Mouse (Mus musculus) heart, postnatal 0 days (tissue): ENCODE measurements around the gene Cenpn. TPM values are rescaled to one million over a fixed set of nuclear protein-coding genes. Genes with fewer than 3 reads are reported as not detected.
A peak's percentile ranks its signal among the peaks of the same experiment; 100 is the strongest.

Experiments
- ATAC-seq: fragments of 200-750 bp; cut with Nextera tagmentation; 2 replicates; pipeline ENCODE4 v1.8.0; 2017; ENCODE audit warnings: low read depth, moderate number of reproducible peaks, moderate library complexity; ENCODE audit not compliant: insufficient read depth
- DNase-seq: peaks from one replicate; pipeline ENCODE4 v3.0.0-alpha.2; 2016; ENCODE audit warnings: low spot score
- H3K27ac ChIP-seq: fragments of 300-500 bp; sonication (generic); 2 replicates; pipeline ENCODE4 v1.5.1; 2014; ENCODE audit warnings: low read depth, mild to moderate bottlenecking
- H3K27me3 ChIP-seq: fragments of 300-500 bp; sonication (generic); 2 replicates; pipeline ENCODE4 v1.6.1; 2014; ENCODE audit warnings: low read length, mixed read lengths; ENCODE audit not compliant: control insufficient read depth, insufficient read depth
- H3K36me3 ChIP-seq: fragments of 300-500 bp; sonication (generic); replicated peaks from 2 replicates; pipeline ENCODE4 v1.6.1; 2014; ENCODE audit warnings: low read length, mixed read lengths; ENCODE audit not compliant: control insufficient read depth, insufficient read depth
- H3K4me1 ChIP-seq: fragments of 300-500 bp; sonication (generic); 2 replicates; pipeline ENCODE4 v1.6.1; 2014; ENCODE audit warnings: antibody characterized with exemption; ENCODE audit not compliant: control insufficient read depth, insufficient read depth
- H3K4me2 ChIP-seq: fragments of 300-500 bp; sonication (generic); 2 replicates; pipeline ENCODE4 v1.6.1; 2014; ENCODE audit warnings: low read depth, mild to moderate bottlenecking, low read length, moderate library complexity
- H3K4me3 ChIP-seq: fragments of 300-500 bp; sonication (generic); 2 replicates; pipeline ENCODE4 v1.5.1; 2014; ENCODE audit warnings: low read depth, low read length
- H3K9ac ChIP-seq: fragments of 300-500 bp; sonication (generic); replicated peaks from 2 replicates; pipeline ENCODE4 v1.6.1; 2014; ENCODE audit warnings: low read depth, low read length, mixed read lengths
- H3K9me3 ChIP-seq: fragments of 300-500 bp; sonication (generic); replicated peaks from 2 replicates; pipeline ENCODE4 v1.6.1; 2016; ENCODE audit warnings: low read length; ENCODE audit not compliant: control insufficient read depth
- CTCF ChIP-seq: IDR thresholded peaks from 2 replicates; pipeline ENCODE4 v1.5.1; 2016; ENCODE audit warnings: antibody characterized with exemption, control low read depth, low read depth
- EP300 ChIP-seq: IDR thresholded peaks from 2 replicates; pipeline ENCODE4 v1.6.1; 2016; ENCODE audit warnings: antibody characterized with exemption, low read depth
- WGBS: fragments of 180-500 bp; shearing (Covaris S2); extraction: QIAGEN DNeasy Blood & Tissue Kit; methylation state at CpG from one replicate; pipeline ENCODE4 v1.1.7; 2014; 5-methylcytosine and 5-hydroxymethylcytosine counted together
- polyA plus RNA-seq: library from polyadenylated mRNA; unstranded; fragments of >200 nt; fragmentation: Nextera tagmentation; extraction: Ambion mirVana; gene quantifications from 2 replicates; pipeline ENCODE4 v1.2.1, GENCODE M21; 2015
- total RNA-seq: library from RNA; depleted of rRNA; stranded (reverse); fragments of >200 nt; gene quantifications from 2 replicates; pipeline ENCODE4 v1.2.3, GENCODE M21; 2014; ENCODE audit warnings: low replicate concordance

Cenpn gene
- total and polyA plus RNA-seq, 2 experiments from 2014 or later, result 4.4 to 10.1 TPM

DNA sequence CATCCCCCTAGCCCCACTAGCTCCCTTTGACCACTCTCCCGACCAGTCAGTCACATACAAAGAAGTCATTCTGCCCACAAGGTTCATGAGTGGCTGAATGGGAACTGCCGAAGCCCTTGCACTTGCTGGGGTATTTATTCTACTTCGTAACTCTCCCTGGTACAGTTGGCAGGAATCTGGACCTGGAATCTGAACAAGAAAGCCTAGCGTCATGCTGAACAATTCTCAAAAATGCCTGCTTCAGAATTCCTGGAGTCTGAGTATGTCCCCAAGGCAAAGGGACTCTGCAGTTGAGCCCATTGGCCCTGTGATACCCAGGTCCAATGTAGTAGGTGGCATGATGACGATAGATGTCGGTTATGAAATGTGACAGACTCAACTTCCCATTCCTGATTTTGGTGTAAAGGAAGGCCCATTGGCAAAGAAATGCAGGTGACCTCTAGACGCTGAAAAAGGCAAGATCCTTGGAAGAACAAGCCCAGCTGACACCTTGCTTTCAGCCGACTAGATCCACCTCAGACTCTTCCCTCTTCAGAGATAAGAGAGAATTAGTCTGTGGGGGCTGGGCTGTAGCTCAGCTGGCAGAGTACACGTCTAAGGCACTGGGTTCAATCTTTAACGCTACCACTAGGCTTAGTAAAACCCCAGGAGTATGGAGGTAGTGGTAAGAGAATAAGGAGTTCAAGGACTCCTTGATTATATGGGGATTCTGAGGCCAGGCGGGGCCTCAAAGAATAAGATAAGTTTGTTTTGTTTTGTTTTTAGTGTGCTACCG, 20.9 kb downstream of the Cenpn start:
- H3K9me3 ChIP-seq, result no peaks in the 10 kb centered on the region
- 63% methylated on average over 12 of the region's 12 CpGs for WGBS
- H3K9ac ChIP-seq, result no peak overlapping the region
- no peak overlapping the region; the same call in 1 of the 2 replicates for H3K4me2 ChIP-seq
- no peaks in the 10 kb centered on the region for H3K27me3 ChIP-seq
- peaks cover 26% of the 10 kb centered on the region for H3K4me1 ChIP-seq
- H3K36me3 ChIP-seq, result peaks cover 11% of the 10 kb centered on the region; the same call in 1 of the 2 replicates
- DNase-seq (no peak), ATAC-seq (no peak)
- no peak overlapping the region for H3K4me3 ChIP-seq
- no peak for TF ChIP-seq EP300
- no peak for TF ChIP-seq CTCF
- H3K27ac ChIP-seq, result no peak overlapping the region

DNA sequence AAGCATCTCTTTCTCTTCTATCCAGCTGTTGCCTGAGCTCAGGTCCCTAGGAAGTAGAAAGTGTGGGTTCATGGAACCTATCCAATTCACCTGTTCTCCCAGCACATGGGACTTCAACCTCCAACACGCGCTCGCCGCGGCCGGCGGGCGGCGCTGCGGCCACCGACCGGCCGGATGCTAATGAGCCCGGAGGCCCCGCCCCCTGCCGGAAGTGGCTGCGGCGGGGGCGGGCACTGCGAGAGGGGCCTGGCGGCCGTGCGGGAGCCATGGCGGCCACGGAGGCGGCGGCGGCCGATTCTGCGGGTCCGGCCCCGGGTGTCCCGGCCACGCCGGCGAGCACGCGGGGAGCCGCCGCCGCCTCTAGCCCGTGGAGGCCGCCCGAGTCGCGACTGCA, 21.6 kb downstream of the Cenpn start, which contains the start of gene Atmin:
Atmin (plus strand) TSS at position 233 of the 394 bp plus-strand sequence.
- TF ChIP-seq CTCF, result peak; percentile 58
- TF ChIP-seq EP300, result no peak
- under 1% methylated on average over 28 of the region's 46 CpGs for WGBS
- Histone ChIP-seq H3K27me3 (no peaks in the 10 kb centered on the region), H3K4me1 (peaks cover 31% of the 10 kb centered on the region), H3K9ac (peak within 1 kb of the TSS; percentile 94), H3K27ac (peak within 1 kb of the TSS; percentile 63), H3K4me2 (peak within 1 kb of the TSS; percentile 93), H3K36me3 (peaks cover 5% of the 10 kb centered on the region; the same call in 1 of the 2 replicates), H3K4me3 (peak within 1 kb of the TSS; percentile 99), H3K9me3 (no peaks in the 10 kb centered on the region)
- peak; percentile 89 for ATAC-seq
- peak; percentile 85 for DNase-seq

DNA sequence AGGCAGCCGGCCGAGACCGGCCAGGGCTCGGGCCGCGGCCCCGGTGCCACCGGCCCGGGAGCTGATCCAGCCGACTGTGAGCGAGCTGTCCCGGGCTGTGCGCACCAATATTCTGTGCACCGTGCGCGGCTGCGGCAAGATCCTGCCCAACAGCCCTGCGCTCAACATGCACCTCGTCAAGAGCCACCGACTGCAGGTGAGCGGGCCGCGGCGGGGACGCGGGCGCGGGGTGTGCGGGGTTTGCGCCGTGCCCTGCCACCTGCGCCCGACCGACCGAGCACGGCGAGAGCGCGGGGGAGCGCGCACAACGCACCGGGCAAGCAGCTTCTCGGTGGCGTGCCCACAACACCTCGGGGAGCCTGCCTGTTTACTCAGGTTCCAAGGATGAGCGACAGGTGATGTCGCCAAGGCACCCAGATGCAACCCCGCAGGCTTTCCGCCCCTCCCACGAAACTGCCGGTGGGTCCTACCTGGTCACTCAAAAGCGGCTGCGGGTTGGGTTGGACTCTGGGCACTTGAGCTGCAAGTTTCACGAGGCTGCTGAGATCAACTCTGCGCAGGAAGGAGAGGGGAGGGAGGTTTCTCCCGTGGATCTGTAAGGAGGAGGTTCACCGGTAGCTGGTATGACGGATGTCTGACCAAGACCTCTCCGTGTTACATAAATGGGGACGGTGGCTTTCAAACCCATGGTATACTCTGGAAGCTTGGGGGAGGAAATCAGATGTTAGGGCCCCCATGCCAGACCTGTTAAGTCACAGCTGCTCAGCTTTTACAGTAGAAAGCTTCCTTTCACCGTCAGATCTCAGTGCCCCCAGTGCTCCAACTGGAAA, 22.2 kb downstream of the Cenpn start:
- Histone ChIP-seq H3K27ac (peak overlapping the region; percentile 63), H3K9me3 (no peaks in the 10 kb centered on the region), H3K4me3 (peak overlapping the region; percentile 99), H3K9ac (peak overlapping the region; percentile 94), H3K4me1 (peaks cover 31% of the 10 kb centered on the region), H3K27me3 (no peaks in the 10 kb centered on the region), H3K36me3 (no peaks in the 10 kb centered on the region), H3K4me2 (peak overlapping the region; percentile 93)
- ATAC-seq (peak; percentile 30), DNase-seq (peak; percentile 30)
- WGBS, result under 1% methylated on average over 45 of the region's 62 CpGs
- TF ChIP-seq CTCF (no peak), EP300 (no peak)

DNA sequence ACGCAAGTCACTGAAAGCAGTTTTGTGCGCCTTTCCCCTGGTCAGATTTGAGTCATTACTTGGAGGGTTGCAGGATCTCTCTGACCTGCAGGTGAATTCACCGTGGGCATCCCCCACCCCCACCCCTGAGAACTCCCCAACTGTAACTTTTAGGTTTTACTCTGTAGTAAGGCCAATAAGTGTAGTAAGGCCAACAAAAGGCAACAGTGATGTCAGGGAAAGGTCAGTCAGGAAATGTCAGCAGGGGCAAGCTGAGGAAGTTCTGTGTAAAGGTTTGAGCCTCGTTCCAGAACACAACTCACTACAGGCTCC, 22.8 kb downstream of the Cenpn start:
- DNase-seq, result no peak
- TF ChIP-seq EP300, result no peak
- no peak for TF ChIP-seq CTCF
- Histone ChIP-seq H3K4me1 (peaks cover 31% of the 10 kb centered on the region), H3K9ac (0 out of 2 replicates have a peak overlapping the region, but pooled peaks have one; percentile 9), H3K36me3 (no peaks in the 10 kb centered on the region), H3K27ac (no peak overlapping the region), H3K9me3 (no peaks in the 10 kb centered on the region), H3K4me2 (peak overlapping the region; percentile 93), H3K27me3 (no peaks in the 10 kb centered on the region), H3K4me3 (peak overlapping the region; percentile 99)
- ATAC-seq, result no peak
- WGBS, result 24% methylated on average over 4 of the region's 4 CpGs

- no peak for ATAC-seq
- Histone ChIP-seq H3K27me3 (no peaks in the 10 kb centered on the region), H3K27ac (peak overlapping the region; percentile 91), H3K4me2 (peak overlapping the region; percentile 61; the same call in 1 of the 2 replicates), H3K9ac (no peak overlapping the region), H3K36me3 (no peaks in the 10 kb centered on the region), H3K9me3 (no peaks in the 10 kb centered on the region), H3K4me1 (peaks cover 31% of the 10 kb centered on the region), H3K4me3 (no peak overlapping the region)
- 56% methylated on average over 9 of the region's 9 CpGs for WGBS
- TF ChIP-seq CTCF (no peak), EP300 (no peak)
- DNase-seq, result no peak
These were observed 23.8 kb downstream of the Cenpn start for GRCm38 (mm10) chr8:116945169-116945910.
